Mouse (Mus musculus) ES-Bruce4 (cell line): Measurements from ENCODE around the gene Fyn. TPM values are rescaled to one million over a fixed set of nuclear protein-coding genes. Genes with fewer than 3 reads are reported as not detected.

ENCODE experiments used
- H3K27ac ChIP-seq: 2 replicates; pipeline ENCODE4 v1.5.1; 2012; ENCODE audit warnings: low read length, inconsistent platforms; ENCODE audit not compliant: insufficient read depth
- H3K27me3 ChIP-seq: 2 replicates; pipeline ENCODE4 v1.6.1; 2012; ENCODE audit warnings: mild to moderate bottlenecking, low read length, inconsistent platforms; ENCODE audit not compliant: control insufficient read depth, poor library complexity, insufficient read depth, severe bottlenecking
- H3K36me3 ChIP-seq: 2 replicates; pipeline ENCODE4 v1.6.1; 2012; ENCODE audit warnings: inconsistent platforms, mild to moderate bottlenecking, low read length, moderate library complexity; ENCODE audit not compliant: control insufficient read depth, poor library complexity, insufficient read depth, severe bottlenecking
- H3K4me1 ChIP-seq: one replicate; pipeline ENCODE4 v1.8.1; 2011; ENCODE audit warnings: low read length; ENCODE audit not compliant: control insufficient read depth, insufficient read depth
- H3K4me3 ChIP-seq: 2 replicates; pipeline ENCODE4 v1.5.1; 2011; ENCODE audit warnings: low read depth, mild to moderate bottlenecking, low read length
- H3K9ac ChIP-seq: 2 replicates; pipeline ENCODE4 v1.6.1; 2012; ENCODE audit warnings: low read depth, mild to moderate bottlenecking, inconsistent platforms; ENCODE audit not compliant: poor library complexity, severe bottlenecking
- H3K9me3 ChIP-seq: replicated peaks from 2 replicates; pipeline ENCODE4 v1.6.1; 2012; ENCODE audit warnings: mild to moderate bottlenecking, low read length, inconsistent platforms; ENCODE audit not compliant: control insufficient read depth, poor library complexity, insufficient read depth, severe bottlenecking
- CTCF ChIP-seq: IDR thresholded peaks from one replicate; pipeline ENCODE4 v1.8.1; 2011; ENCODE audit warnings: low read depth, low read length
- EP300 ChIP-seq: IDR thresholded peaks from 2 replicates; pipeline ENCODE4 v1.6.1; 2011; ENCODE audit warnings: low read depth, low read length; ENCODE audit not compliant: insufficient read depth
- POLR2A ChIP-seq: IDR thresholded peaks from one replicate; pipeline ENCODE4 v1.8.1; 2011; ENCODE audit warnings: low read length; ENCODE audit not compliant: insufficient read depth
- polyA plus RNA-seq: library from polyadenylated mRNA; stranded (reverse); fragments of >200 nt; gene quantifications from 2 replicates; pipeline ENCODE4 v1.2.4, GENCODE M21; 2011; ENCODE audit warnings: low read depth; ENCODE audit not compliant: missing spikeins, insufficient read depth, insufficient read length

Gene Fyn
- polyA plus RNA-seq, 1 experiment, result 19.1 TPM

GRCm38 (mm10) chr10:39488956-39489355 is 120.3 kb downstream of the Fyn start:
- Histone ChIP-seq H3K4me3 (no peak overlapping the region), H3K27me3 (no peaks in the 10 kb centered on the region), H3K9me3 (no peaks in the 10 kb centered on the region), H3K9ac (no peak overlapping the region), H3K27ac (no peak overlapping the region), H3K4me1 (no peaks in the 10 kb centered on the region), H3K36me3 (no peaks in the 10 kb centered on the region)
- TF ChIP-seq POLR2A, result no peak
- no peak for TF ChIP-seq CTCF
- no peak for TF ChIP-seq EP300

DNA sequence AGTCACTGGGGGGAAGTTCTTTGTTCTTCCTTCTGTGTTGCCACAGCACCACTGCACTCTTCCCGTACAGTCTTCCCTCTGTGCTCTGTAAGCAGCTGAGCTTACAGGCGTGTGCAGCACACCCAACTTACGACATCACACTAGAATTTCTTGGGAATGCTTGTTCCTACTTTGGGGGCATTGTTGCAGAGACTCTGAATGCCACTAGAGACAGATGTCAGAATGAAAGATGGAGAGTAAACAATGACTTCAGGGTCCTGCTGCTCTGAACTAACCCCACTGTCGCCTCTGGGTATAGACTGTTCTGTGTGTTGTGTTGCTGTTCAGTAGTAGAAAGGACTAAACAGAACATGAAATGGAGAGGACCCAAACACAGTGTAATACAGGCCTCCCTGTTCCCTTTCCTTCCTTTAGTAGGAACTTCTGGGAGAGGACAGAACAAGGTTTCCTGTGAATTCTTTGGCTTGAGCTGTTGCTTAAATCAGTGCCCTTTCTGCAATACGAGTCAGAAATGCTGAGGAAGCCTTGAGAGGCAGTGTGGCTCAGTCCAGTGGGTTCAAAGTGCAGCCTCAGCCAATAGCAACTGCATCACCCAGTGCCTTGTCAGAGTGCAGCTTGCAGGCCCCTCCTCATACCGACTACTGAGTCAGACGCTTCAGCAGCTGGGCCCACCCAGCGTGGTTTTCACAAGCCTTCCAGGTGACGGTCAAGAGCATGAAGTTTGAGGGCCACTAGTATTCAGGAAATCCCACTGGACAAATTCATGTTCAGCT is 121.9 kb downstream of the Fyn start:
- H3K36me3 ChIP-seq, result no peaks in the 10 kb centered on the region
- H3K27me3 ChIP-seq, result no peaks in the 10 kb centered on the region
- no peaks in the 10 kb centered on the region for H3K9me3 ChIP-seq
- no peak for TF ChIP-seq CTCF
- no peak for TF ChIP-seq POLR2A
- no peak for TF ChIP-seq EP300
- no peaks in the 10 kb centered on the region for H3K4me1 ChIP-seq
- no peak overlapping the region for H3K27ac ChIP-seq
- H3K9ac ChIP-seq, result no peak overlapping the region
- H3K4me3 ChIP-seq, result no peak overlapping the region

GRCm38 (mm10) chr10:39492146-39492545 is 123.5 kb downstream of the Fyn start:
- H3K9ac ChIP-seq, result no peak overlapping the region
- no peaks in the 10 kb centered on the region for H3K4me1 ChIP-seq
- TF ChIP-seq EP300 (no peak), POLR2A (no peak), CTCF (no peak)
- no peak overlapping the region for H3K27ac ChIP-seq
- H3K9me3 ChIP-seq, result no peaks in the 10 kb centered on the region
- H3K4me3 ChIP-seq, result no peak overlapping the region
- H3K36me3 ChIP-seq, result no peaks in the 10 kb centered on the region
- H3K27me3 ChIP-seq, result no peaks in the 10 kb centered on the region

GRCm38 (mm10) chr10:39493007-39493406 is 124.4 kb downstream of the Fyn start:
- TF ChIP-seq POLR2A (no peak), CTCF (no peak), EP300 (no peak)
- Histone ChIP-seq H3K9me3 (no peaks in the 10 kb centered on the region), H3K27ac (no peak overlapping the region), H3K4me1 (no peaks in the 10 kb centered on the region), H3K4me3 (no peak overlapping the region), H3K36me3 (no peaks in the 10 kb centered on the region), H3K9ac (no peak overlapping the region), H3K27me3 (no peaks in the 10 kb centered on the region)

DNA sequence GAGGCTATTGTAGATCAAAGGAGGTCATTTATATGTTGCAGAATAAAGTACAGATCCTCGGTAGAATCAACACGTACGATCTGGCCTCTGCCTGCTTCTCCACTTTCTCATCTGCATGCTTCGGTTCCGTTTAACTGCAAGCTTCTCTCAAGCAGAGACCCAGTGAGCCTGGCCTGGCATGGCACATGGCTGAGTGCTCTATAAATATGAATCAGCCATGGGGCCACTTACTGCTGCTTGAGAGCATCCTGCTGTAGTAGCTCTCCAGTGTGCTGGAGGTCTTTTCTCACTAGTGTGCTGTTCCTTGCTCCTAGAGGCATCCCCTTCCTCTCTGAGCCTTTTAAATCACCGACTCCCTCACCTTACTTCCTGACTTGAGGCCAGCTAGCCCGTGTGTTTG is 130.0 kb downstream of the Fyn start:
- Histone ChIP-seq H3K4me3 (no peak overlapping the region), H3K36me3 (no peaks in the 10 kb centered on the region), H3K9me3 (no peaks in the 10 kb centered on the region), H3K27ac (no peak overlapping the region), H3K27me3 (no peaks in the 10 kb centered on the region), H3K4me1 (peaks cover 2% of the 10 kb centered on the region), H3K9ac (no peak overlapping the region)
- TF ChIP-seq CTCF, result no peak
- TF ChIP-seq POLR2A, result no peak
- TF ChIP-seq EP300, result no peak

DNA sequence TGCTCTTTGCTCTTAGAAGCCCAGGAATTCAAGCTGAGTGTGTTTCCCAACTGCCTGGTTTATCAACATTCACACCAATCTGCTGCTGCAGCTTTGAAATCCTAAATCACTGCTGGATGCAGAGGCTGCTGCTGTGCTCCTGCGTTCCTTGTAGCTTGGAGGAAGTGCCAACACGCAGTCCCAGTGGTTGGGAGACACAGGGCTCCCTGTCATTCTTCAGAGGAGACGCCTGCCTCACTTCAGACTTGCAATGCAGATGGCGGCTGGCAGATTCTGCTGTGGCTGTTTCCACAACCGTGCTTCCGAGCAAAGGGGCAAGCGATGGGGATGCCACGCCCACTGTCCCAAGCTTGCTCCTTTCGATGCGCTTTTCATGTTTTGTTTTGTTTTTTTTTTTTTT is 132.9 kb downstream of the Fyn start:
- Histone ChIP-seq H3K9ac (no peak overlapping the region), H3K4me3 (no peak overlapping the region), H3K36me3 (no peaks in the 10 kb centered on the region), H3K27ac (no peak overlapping the region), H3K9me3 (no peaks in the 10 kb centered on the region), H3K4me1 (peaks cover 2% of the 10 kb centered on the region), H3K27me3 (no peaks in the 10 kb centered on the region)
- TF ChIP-seq CTCF, result no peak
- TF ChIP-seq EP300, result no peak
- TF ChIP-seq POLR2A, result no peak
